Mouse (Mus musculus): Measurements from ENCODE around the gene Usp36. TPM values are rescaled to one million over a fixed set of nuclear protein-coding genes. Genes with fewer than 3 reads are reported as not detected.

The Usp36 gene
- polyA plus RNA-seq, 1 experiment from 2014 or later: 15.9 TPM

- ATAC-seq: no peak
- WGBS: 1% methylated on average over 16 of the region's 16 CpGs
Measured at GRCm38 (mm10) chr11:118289037-118289511, 970 bp downstream of the Usp36 start.

DNA sequence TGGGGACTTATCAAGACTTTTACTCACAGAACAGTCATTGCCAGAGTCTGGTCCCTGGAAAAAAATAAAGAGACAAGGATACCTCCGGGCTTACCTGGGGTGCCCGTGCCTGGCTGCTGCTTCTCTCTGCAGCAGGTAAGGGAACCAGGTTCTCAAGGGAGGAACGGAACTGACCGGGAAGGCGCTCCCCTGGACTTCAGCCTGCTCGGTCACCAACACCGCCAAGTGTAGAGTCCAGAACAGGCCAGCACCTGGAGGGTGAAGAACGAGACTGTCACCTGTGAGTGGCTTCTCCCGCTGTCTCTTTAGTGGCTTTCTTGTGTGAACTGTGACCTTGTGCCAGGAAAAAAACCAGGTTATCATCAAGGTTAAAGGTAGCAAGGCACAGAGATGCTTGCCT is 2.5 kb downstream of the Usp36 start:
- no peaks in the 10 kb centered on the region for H3K27me3 ChIP-seq (replicated peaks; ENCODE audit: control insufficient read depth, insufficient read depth, low read length)
- H3K4me1 ChIP-seq (ENCODE audit: control insufficient read depth, insufficient read depth, low read length): peaks cover 15% of the 10 kb centered on the region
- no peaks in the 10 kb centered on the region for H3K9me3 ChIP-seq (ENCODE audit: control insufficient read depth, low read length)
- WGBS: 92% methylated on average over 9 of the region's 9 CpGs
- H3K4me3 ChIP-seq (ENCODE audit: low read length): no peak overlapping the region
- peaks cover 27% of the 10 kb centered on the region for H3K36me3 ChIP-seq (ENCODE audit: control insufficient read depth, insufficient read depth, low read length)
- H3K27ac ChIP-seq (ENCODE audit: low read length): no peak overlapping the region
- no peak for ATAC-seq
- H3K9ac ChIP-seq (ENCODE audit: low read depth, low read length): no peak overlapping the region
- no peak overlapping the region for H3K4me2 ChIP-seq (ENCODE audit: low read depth, low read length)

More at GRCm38 (mm10) chr11:118289037-118289511, 970 bp downstream of the Usp36 start:
- Histone ChIP-seq H3K9me3 (ENCODE audit: control insufficient read depth, low read length) (no peaks in the 10 kb centered on the region), H3K36me3 (ENCODE audit: control insufficient read depth, insufficient read depth, low read length) (peaks cover 25% of the 10 kb centered on the region), H3K4me3 (ENCODE audit: low read length) (peak overlapping the region; percentile 78), H3K27me3 (replicated peaks; ENCODE audit: control insufficient read depth, insufficient read depth, low read length) (no peaks in the 10 kb centered on the region), H3K27ac (ENCODE audit: low read length) (0 out of 2 replicates have a peak overlapping the region, but pooled peaks have one; percentile 74), H3K9ac (ENCODE audit: low read depth, low read length) (peak overlapping the region; percentile 87), H3K4me2 (ENCODE audit: low read depth, low read length) (peak overlapping the region; percentile 69), H3K4me1 (ENCODE audit: control insufficient read depth, insufficient read depth, low read length) (peaks cover 15% of the 10 kb centered on the region)

GRCm38 (mm10) chr11:118286434-118286833 is 3.6 kb downstream of the Usp36 start:
- Histone ChIP-seq H3K27me3 (replicated peaks; ENCODE audit: control insufficient read depth, insufficient read depth, low read length) (no peaks in the 10 kb centered on the region), H3K4me3 (ENCODE audit: low read length) (no peak overlapping the region), H3K4me2 (ENCODE audit: low read depth, low read length) (no peak overlapping the region), H3K36me3 (ENCODE audit: control insufficient read depth, insufficient read depth, low read length) (peaks cover 35% of the 10 kb centered on the region), H3K9ac (ENCODE audit: low read depth, low read length) (no peak overlapping the region), H3K9me3 (ENCODE audit: control insufficient read depth, low read length) (no peaks in the 10 kb centered on the region), H3K4me1 (ENCODE audit: control insufficient read depth, insufficient read depth, low read length) (peaks cover 15% of the 10 kb centered on the region), H3K27ac (ENCODE audit: low read length) (no peak overlapping the region)
- no peak for ATAC-seq
- 76% methylated on average over 9 of the region's 9 CpGs for WGBS

- Histone ChIP-seq H3K9ac (ENCODE audit: low read depth, low read length) (no peak overlapping the region), H3K9me3 (ENCODE audit: control insufficient read depth, low read length) (no peaks in the 10 kb centered on the region), H3K4me3 (ENCODE audit: low read length) (no peak overlapping the region), H3K36me3 (ENCODE audit: control insufficient read depth, insufficient read depth, low read length) (peaks cover 35% of the 10 kb centered on the region), H3K4me2 (ENCODE audit: low read depth, low read length) (no peak overlapping the region), H3K4me1 (ENCODE audit: control insufficient read depth, insufficient read depth, low read length) (peaks cover 14% of the 10 kb centered on the region), H3K27me3 (replicated peaks; ENCODE audit: control insufficient read depth, insufficient read depth, low read length) (no peaks in the 10 kb centered on the region), H3K27ac (ENCODE audit: low read length) (no peak overlapping the region)
- ATAC-seq: no peak
- 93% methylated on average over 13 of the region's 13 CpGs for WGBS
Measured at GRCm38 (mm10) chr11:118285791-118286190, 4.3 kb downstream of the Usp36 start.

DNA sequence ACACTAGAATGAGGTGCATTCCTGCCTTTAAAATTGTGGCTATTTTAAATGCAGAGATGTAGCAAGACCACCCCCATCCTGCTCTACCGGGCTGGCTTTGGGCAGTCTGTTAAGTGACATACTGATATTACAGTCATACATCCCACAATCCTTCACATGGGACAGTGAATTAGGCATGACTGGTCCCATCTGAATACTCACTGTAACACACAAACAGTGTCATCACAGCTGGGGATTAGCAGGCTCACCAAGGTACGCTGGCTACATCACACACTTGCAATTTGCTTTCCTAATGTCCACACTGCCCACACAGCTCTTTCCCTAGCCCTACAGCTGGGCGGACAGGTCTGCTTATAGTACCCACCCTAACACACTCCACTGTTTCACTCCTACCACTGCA is 9.8 kb downstream of the Usp36 start:
- no peak for ATAC-seq
- Histone ChIP-seq H3K4me2 (ENCODE audit: low read depth, low read length) (no peak overlapping the region), H3K27me3 (replicated peaks; ENCODE audit: control insufficient read depth, insufficient read depth, low read length) (no peaks in the 10 kb centered on the region), H3K9me3 (ENCODE audit: control insufficient read depth, low read length) (no peaks in the 10 kb centered on the region), H3K4me3 (ENCODE audit: low read length) (no peak overlapping the region), H3K27ac (ENCODE audit: low read length) (no peak overlapping the region), H3K9ac (ENCODE audit: low read depth, low read length) (no peak overlapping the region), H3K4me1 (ENCODE audit: control insufficient read depth, insufficient read depth, low read length) (no peaks in the 10 kb centered on the region), H3K36me3 (ENCODE audit: control insufficient read depth, insufficient read depth, low read length) (peaks cover 51% of the 10 kb centered on the region)
- 93% methylated on average over 3 of the region's 3 CpGs for WGBS

- no peak for ATAC-seq
- H3K27me3 ChIP-seq (replicated peaks; ENCODE audit: control insufficient read depth, insufficient read depth, low read length): no peaks in the 10 kb centered on the region
- H3K4me1 ChIP-seq (ENCODE audit: control insufficient read depth, insufficient read depth, low read length): no peaks in the 10 kb centered on the region
- WGBS: 89% methylated on average over 7 of the region's 7 CpGs
- peaks cover 58% of the 10 kb centered on the region for H3K36me3 ChIP-seq (ENCODE audit: control insufficient read depth, insufficient read depth, low read length)
- no peak overlapping the region for H3K4me2 ChIP-seq (ENCODE audit: low read depth, low read length)
- no peak overlapping the region for H3K4me3 ChIP-seq (ENCODE audit: low read length)
- H3K9ac ChIP-seq (ENCODE audit: low read depth, low read length): no peak overlapping the region
- no peak overlapping the region for H3K27ac ChIP-seq (ENCODE audit: low read length)
- H3K9me3 ChIP-seq (ENCODE audit: control insufficient read depth, low read length): no peaks in the 10 kb centered on the region
Measured at GRCm38 (mm10) chr11:118276328-118276727, 13.7 kb downstream of the Usp36 start.

- Histone ChIP-seq H3K36me3 (ENCODE audit: control insufficient read depth, insufficient read depth, low read length) (peaks cover 62% of the 10 kb centered on the region), H3K27ac (ENCODE audit: low read length) (no peak overlapping the region), H3K4me2 (ENCODE audit: low read depth, low read length) (no peak overlapping the region), H3K9me3 (ENCODE audit: control insufficient read depth, low read length) (no peaks in the 10 kb centered on the region), H3K4me1 (ENCODE audit: control insufficient read depth, insufficient read depth, low read length) (no peaks in the 10 kb centered on the region), H3K9ac (ENCODE audit: low read depth, low read length) (no peak overlapping the region), H3K27me3 (replicated peaks; ENCODE audit: control insufficient read depth, insufficient read depth, low read length) (no peaks in the 10 kb centered on the region), H3K4me3 (ENCODE audit: low read length) (no peak overlapping the region)
- WGBS: 97% methylated on average over 9 of the region's 9 CpGs
- no peak for ATAC-seq
Measured at GRCm38 (mm10) chr11:118275092-118275491, 15.0 kb downstream of the Usp36 start.

DNA sequence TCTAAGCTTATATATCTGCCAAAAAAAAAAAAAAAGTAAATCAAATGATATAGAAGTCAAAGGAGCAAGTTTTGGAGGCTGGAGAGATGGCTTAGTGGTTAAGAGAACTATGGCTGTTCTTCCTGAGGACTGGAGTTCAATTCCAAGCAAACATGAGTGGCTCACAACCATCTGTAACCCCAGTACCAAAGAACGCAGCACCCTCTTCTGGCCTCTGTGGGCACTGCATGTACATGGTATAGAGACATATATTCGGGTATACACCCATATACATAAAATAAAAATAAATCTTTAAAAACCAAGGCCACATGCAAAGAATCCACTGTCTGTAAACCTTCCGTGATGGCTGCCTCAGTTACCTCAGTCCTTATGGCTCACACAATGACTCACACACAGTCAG is 20.2 kb downstream of the Usp36 start:
- Histone ChIP-seq H3K4me2 (ENCODE audit: low read depth, low read length) (no peak overlapping the region), H3K4me3 (ENCODE audit: low read length) (no peak overlapping the region), H3K9ac (ENCODE audit: low read depth, low read length) (no peak overlapping the region), H3K4me1 (ENCODE audit: control insufficient read depth, insufficient read depth, low read length) (no peaks in the 10 kb centered on the region), H3K27me3 (replicated peaks; ENCODE audit: control insufficient read depth, insufficient read depth, low read length) (no peaks in the 10 kb centered on the region), H3K27ac (ENCODE audit: low read length) (no peak overlapping the region), H3K9me3 (ENCODE audit: control insufficient read depth, low read length) (no peaks in the 10 kb centered on the region), H3K36me3 (ENCODE audit: control insufficient read depth, insufficient read depth, low read length) (peaks cover 48% of the 10 kb centered on the region)
- WGBS: 98% methylated on average over 3 of the region's 3 CpGs
- no peak for ATAC-seq

DNA sequence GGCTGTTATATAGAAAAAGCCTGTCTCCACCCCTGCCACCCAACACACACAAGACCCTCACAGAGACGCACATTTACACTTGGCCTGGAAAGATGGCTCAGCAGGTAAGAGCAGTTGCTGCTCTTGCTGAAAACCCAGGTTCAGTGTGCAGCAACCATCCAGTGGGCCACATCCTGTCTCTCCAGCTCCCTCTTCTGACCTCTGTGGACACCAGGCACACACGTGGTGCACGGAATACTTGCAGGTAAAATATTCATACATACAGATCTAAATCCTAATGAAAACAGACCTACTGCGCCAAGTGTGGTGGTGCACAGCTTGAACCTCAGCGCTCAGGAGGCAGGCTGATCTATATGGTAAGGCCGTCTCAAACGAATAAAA is 23.4 kb downstream of the Usp36 start:
- Histone ChIP-seq H3K4me2 (ENCODE audit: low read depth, low read length) (no peak overlapping the region), H3K4me1 (ENCODE audit: control insufficient read depth, insufficient read depth, low read length) (no peaks in the 10 kb centered on the region), H3K27ac (ENCODE audit: low read length) (no peak overlapping the region), H3K9ac (ENCODE audit: low read depth, low read length) (no peak overlapping the region), H3K36me3 (ENCODE audit: control insufficient read depth, insufficient read depth, low read length) (peaks cover 49% of the 10 kb centered on the region), H3K4me3 (ENCODE audit: low read length) (no peak overlapping the region), H3K9me3 (ENCODE audit: control insufficient read depth, low read length) (no peaks in the 10 kb centered on the region), H3K27me3 (replicated peaks; ENCODE audit: control insufficient read depth, insufficient read depth, low read length) (no peaks in the 10 kb centered on the region)
- 87% methylated on average over 7 of the region's 7 CpGs for WGBS
- ATAC-seq: no peak

GRCm38 (mm10) chr11:118266044-118266665 is 23.9 kb downstream of the Usp36 start:
- Histone ChIP-seq H3K4me3 (ENCODE audit: low read length) (no peak overlapping the region), H3K27me3 (replicated peaks; ENCODE audit: control insufficient read depth, insufficient read depth, low read length) (no peaks in the 10 kb centered on the region), H3K4me2 (ENCODE audit: low read depth, low read length) (no peak overlapping the region), H3K36me3 (ENCODE audit: control insufficient read depth, insufficient read depth, low read length) (peaks cover 51% of the 10 kb centered on the region), H3K9ac (ENCODE audit: low read depth, low read length) (no peak overlapping the region), H3K4me1 (ENCODE audit: control insufficient read depth, insufficient read depth, low read length) (no peaks in the 10 kb centered on the region), H3K27ac (ENCODE audit: low read length) (no peak overlapping the region), H3K9me3 (ENCODE audit: control insufficient read depth, low read length) (no peaks in the 10 kb centered on the region)
- ATAC-seq: no peak
- 90% methylated on average over 10 of the region's 10 CpGs for WGBS
